Mouse (Mus musculus) adrenal gland, postnatal 10 days (tissue): ENCODE results near the gene Slamf8. TPM values are rescaled to one million over a fixed set of nuclear protein-coding genes. Genes with fewer than 3 reads are reported as not detected.

Experiments
- DNase-seq: peaks from one replicate; pipeline ENCODE4 v3.0.0; 2021; ENCODE audit warnings: mixed read lengths
- total RNA-seq, 2 experiments: library from RNA; stranded (reverse); gene quantifications; 2 replicates each; pipeline ENCODE4 v1.2.3; 2021

Slamf8 gene
- total RNA-seq, 2 experiments from 2014 or later, result 0.58 TPM; not detected in 1

DNA sequence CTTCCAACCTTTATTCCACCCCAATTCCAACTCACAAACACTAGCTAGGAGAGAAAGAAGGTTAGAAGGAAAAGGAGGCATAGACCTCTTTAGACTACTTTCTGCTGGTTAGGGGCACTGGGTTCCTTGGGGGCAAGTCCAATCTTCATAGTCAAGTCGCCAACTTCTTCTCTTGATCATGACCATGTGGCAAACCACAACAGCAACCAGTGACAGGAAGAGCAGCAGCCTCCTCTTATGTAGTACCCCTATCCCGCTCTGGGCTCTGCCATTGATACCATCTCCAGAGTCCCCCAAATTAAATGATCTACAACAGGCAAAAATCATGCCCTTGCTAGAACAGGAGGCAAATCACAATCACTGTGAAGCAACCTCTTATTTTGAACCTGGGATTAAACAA is 3.6 kb upstream of the Slamf8 start:
- DNase-seq, result no peak

- DNase-seq, result no peak
These were observed 3.0 kb upstream of the Slamf8 start for GRCm38 (mm10) chr1:172593321-172593720.

DNA sequence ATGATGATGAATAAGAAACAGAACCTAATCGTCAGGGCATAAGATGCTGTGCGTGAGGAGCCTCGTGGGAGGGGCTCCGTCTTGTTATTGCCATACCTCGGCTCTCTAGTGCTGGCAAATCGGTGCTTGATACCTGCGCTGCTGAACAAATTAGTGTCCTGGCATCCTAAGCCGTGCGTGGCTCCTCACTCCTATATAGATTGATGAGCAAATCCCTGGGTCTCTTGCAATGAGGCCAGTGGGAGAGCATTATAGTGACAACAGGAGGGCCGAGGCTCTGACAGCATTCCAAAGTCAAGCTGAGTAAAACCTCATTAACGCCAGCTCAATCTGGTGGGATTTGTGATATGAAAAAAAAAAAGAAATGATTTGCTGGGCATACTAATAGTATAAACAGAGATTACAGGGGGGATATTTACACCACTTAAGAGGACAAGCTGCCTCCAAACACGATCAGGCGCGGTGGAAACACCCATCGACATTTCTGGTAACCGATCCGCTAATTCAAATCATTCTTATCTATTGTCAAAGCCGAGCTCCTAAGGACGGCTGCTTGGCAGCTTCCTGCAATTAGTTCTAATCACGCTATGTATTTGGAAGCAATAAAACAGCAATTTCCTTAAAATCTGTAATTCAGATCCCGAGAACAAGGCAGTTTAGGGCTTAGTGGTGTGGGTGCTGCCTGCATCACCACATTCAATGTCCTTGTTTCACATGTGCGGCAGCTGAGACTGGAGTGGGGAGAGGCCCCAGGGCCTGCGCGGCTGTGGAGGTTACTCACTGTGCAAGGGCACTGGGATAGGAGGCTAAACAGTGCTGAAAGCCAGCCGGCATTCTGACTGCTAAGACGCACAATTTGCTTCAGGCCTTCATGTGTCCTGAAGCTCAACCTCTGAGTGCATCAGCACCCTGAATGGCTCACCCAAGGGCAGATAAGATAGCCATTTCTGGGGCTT is 4.5 kb downstream of the Slamf8 start:
- peak; percentile 26 for DNase-seq

- DNase-seq, result no peak
These were observed 5.3 kb downstream of the Slamf8 start for GRCm38 (mm10) chr1:172585026-172585425.

DNA sequence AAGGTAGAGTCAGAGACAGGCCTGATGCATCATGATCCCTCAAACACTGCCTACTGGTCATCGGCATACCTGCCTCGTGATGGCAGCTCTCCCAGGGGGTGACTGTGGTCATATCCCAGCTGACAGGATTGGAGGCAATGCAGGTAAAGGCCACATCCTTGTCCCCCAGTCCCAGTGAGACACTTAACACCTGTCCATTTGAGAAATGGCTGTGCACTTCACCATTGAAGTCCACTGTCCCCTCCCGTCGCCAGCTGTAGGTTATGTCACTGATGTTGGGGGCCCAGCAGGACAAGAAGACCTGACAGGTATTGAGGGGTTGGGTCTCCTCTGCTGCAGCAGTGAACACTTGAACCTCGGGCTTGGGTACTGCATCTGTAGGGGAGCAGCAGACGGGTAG is 6.1 kb downstream of the Slamf8 start:
- DNase-seq, result no peak

GRCm38 (mm10) chr1:172582436-172582835 is 7.9 kb downstream of the Slamf8 start:
- no peak for DNase-seq

DNA sequence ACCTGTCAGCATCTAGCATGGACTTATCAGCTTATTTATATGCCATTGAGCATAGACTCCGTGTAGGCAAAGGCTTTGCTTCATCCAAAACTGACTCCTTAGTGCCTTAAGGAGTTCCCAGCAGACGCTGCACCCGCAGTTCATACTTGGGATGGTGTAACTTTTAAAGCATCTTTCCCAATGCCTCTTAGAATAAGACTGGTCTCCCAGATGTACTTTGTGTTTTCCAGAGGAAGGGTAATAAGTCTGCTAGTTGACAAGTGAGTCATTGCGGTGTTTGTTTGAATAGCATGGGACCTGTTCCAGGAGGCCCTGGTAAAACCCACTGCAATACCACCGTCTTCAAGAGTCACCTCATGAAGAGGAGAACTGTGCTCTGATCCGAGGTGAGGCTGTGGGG is 10.3 kb downstream of the Slamf8 start:
- DNase-seq, result no peak

- DNase-seq, result no peak
These were observed 22.6 kb downstream of the Slamf8 start for GRCm38 (mm10) chr1:172567758-172568157.

DNA sequence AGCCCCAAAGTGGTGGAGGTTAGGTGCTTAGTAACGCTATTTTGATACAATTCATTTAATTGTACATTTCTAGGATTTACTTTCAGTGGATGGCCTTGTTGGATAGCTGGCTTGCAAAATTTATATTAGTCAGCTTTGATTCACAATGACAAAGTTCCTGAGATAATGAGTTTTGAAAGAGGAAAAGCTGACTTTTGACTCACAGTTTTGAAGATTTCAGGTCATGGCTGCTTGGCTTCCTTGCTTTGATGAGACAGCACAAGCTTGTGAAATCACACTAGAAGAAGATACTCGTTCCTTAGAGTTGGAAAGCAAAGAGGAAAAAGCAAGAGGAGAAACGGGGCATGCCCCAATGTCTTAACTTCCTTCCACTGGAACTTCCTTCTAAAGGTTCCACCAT is 24.2 kb downstream of the Slamf8 start:
- no peak for DNase-seq

DNA sequence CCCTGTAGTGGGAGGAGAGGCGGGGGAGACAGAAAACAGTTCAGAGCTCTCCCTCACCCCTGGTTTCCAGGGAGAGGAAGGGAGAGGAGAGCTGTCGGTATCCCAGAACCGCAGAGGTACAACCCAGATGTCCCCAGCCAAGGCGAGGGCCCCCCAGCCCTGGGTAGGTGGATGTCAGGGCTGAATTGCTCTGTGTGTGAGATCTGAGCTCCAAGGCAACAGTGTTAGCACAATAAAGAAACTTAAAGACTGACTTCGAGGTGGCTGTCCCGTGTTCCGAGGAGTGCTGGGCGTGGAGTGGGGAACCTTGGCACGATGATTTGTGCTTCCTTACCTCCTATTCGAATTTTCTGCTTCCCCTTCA is 26.9 kb downstream of the Slamf8 start:
- DNase-seq, result no peak

DNA sequence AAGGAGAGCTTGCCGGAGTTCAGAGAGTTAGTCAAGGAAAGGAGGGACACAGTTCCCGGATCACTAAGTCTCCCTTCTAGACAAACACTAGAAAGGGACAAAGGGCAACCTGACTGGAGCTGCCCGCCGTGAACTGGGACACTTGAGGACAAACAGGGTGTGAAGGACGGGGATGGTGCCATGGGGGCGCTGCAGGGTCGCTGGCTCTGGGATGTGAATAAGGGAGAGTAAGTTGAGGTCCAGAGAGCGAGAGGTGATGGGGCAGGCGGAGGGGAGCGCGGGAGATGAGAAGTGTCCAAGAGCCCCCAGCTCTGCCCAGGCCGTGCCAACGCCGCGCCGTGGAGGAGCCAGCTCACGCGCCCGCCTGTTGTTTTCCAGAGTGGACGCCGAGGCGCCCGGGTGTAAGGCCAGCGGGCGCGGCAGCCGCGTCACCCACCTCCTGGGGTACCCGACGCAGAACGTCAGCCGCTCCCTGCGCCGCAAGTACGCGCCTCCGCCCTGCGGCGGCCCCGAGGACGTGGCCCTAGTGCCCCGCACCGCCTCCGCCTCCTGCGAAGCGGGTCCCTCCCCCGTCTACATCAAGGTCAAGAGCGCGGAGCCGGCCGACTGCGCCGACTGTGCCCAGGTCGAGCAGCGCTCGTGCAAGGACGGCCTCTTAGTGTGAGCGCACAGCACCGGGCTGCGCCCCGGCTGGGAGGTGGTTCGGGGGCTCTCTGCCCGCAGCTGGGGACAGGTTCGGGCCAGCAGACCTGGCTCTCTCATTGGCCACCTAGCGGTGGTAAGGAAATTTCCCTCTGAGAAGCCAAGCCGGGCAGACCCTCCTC is 27.5 kb downstream of the Slamf8 start:
- peak; percentile 82 for DNase-seq

DNA sequence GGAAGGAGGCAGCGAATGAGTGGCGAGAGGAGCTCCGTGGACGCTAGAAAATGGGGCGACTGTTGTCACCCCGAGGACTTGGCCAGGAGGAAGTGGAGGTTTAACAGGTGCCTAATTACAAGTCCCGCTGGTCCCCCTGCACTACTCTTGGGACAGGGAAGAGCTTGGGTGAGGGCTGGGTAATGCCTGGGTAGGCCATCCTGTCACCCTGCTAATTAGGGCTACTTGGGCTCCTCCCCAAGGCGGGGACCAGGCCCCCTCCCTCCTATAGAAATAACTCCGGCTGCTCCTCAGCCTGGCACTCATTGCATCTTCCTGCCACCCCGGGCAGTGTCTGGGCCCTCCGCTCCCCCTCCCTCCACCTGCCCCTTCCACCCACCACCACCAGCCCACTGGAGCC is 34.7 kb downstream of the Slamf8 start, which contains the start of gene Vsig8:
Gene Vsig8, plus strand, starts transcription at position 301 of the 400 bp plus-strand sequence.
- DNase-seq, result no peak

DNA sequence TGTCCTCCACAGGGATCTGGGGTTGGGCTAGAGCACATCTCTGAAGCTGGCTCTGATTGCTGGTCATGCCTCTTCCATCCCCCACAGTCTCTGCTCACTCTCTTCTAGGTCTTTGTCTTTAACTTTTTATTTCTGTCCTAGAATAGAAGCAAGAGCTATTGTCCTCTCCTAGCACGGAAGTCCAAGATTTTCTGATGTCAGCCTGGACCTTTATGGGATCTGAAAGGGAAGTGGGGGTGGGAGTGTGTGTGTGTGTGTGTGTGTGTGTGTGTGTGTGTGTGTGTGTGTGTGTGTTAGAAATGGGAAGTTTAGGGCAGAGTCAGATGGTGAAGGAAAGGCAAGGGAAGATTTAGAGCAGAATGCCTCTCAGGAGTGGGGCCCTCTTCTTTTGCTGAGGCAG is 37.7 kb downstream of the Slamf8 start:
- no peak for DNase-seq

- no peak for DNase-seq
These were observed 39.4 kb downstream of the Slamf8 start for GRCm38 (mm10) chr1:172551009-172551408.

DNA sequence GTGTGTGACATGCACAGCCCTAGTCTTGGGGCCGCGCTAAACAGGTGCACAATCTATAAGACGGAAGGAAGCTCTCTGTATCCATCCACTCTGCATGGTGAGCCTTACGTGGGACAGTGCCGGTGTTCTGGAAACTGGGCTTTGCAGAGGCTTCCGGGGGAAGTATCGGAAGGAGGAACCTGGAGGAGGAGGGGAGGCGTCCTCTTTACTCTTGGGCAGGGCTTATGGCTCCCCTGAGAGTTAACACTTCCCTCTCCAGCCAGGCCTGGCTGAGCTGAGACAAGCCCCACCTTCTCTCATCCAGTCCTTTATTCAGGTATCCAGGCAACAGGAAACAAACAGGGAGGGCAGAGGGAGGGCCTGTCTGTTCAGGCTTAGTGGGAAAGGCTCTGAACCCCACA is 39.8 kb downstream of the Slamf8 start:
- DNase-seq, result peak; percentile 48

- DNase-seq, result no peak
These were observed 40.7 kb downstream of the Slamf8 start for GRCm38 (mm10) chr1:172549717-172550116.

- DNase-seq, result no peak
These were observed 41.1 kb downstream of the Slamf8 start for GRCm38 (mm10) chr1:172549314-172549713.

GRCm38 (mm10) chr1:172548501-172548900 is 41.9 kb downstream of the Slamf8 start:
- no peak for DNase-seq

- DNase-seq, result no peak
These were observed 44.3 kb downstream of the Slamf8 start for GRCm38 (mm10) chr1:172546062-172546461.

- DNase-seq, result no peak
These were observed 50.0 kb downstream of the Slamf8 start for GRCm38 (mm10) chr1:172540283-172540820.

DNA sequence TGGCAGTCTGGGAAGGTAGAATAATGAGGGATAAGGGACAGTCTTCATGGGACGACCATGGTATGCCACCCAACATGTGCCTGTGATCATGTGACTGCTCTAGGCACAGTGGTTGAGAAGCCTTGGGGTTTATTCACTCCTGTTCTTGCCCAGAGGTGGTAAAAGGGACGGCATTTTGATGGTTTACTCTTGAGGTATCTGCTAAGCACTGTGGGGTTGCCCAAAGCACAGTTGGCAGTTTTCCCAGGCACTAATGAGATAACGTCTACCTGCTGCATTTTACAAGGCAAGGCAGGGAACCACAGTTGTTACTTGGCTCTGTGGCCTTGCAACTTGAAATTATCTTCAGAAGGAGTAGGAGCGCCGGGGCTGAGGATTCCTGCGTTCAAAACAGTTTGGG is 50.5 kb downstream of the Slamf8 start:
- DNase-seq, result no peak

GRCm38 (mm10) chr1:172535116-172535515 is 55.3 kb downstream of the Slamf8 start:
- DNase-seq, result no peak

DNA sequence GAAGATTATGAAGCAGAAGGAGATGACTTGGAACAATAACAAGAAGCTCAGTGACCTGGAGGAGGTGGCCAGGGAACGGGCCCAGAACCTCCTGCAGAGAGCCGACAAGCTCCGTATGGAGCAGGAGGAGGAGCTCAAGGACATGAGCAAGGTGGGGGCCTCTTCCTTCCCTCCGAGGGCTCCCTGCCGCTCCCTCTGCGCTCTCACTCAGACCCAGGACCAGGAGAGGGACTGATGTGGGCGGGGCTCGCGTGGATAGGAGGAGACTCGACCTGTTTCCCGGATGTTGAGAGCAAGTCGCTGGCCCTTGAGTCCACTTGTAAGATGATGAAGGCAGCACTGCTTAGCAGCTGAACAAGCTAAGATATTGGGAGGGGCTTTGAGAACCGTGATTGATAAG is 57.8 kb downstream of the Slamf8 start:
- DNase-seq, result no peak
